Mouse (Mus musculus) lung, adult 2 months (tissue): ENCODE results near the gene Zdhhc14.

Experiments used
- CTCF ChIP-seq: fragments of 200-500 bp; IDR thresholded peaks from 2 replicates; pipeline ENCODE4 v1.5.1; 2011; ENCODE audit warnings: mild to moderate bottlenecking, low read length, control low read depth; ENCODE audit not compliant: insufficient read depth
- POLR2A ChIP-seq: fragments of 200-500 bp; IDR thresholded peaks from 2 replicates; pipeline ENCODE4 v1.6.1; 2011; ENCODE audit warnings: low read depth, mild to moderate bottlenecking, control low read depth, low read length, borderline replicate concordance; ENCODE audit errors: extremely low read depth

DNA sequence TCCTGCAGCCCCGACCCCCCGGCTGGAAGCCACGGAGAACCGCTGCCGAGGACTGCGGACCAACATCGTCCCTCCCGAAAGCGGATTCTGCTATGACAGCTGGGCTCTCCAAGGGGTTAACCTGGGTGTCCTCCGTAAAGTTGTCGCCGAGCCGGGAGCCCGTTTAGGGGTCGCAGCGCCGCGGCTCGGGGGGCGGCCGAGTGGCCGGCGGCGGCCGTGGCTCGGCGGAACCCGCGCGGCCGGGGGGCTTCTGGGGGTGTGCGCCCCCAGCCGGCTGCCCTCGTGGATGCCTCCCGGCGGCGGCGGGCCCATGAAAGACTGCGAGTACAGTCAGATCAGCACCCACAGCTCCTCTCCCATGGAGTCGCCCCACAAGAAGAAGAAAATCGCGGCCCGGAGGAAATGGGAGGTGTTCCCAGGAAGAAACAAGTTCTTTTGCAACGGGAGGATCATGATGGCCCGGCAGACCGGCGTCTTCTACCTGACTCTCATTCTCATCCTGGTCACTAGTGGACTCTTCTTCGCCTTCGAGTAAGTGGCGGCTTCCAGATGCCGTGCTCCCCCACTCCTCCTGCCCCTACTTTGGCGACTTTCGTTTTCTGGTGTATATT, 909 bp downstream of the Zdhhc14 start:
- TF ChIP-seq POLR2A, result no peak
- no peak for TF ChIP-seq CTCF
